Mouse (Mus musculus): ENCODE results near the gene Hs2st1.

Hs2st1 gene

GRCm38 (mm10) chr3:144550659-144551058 lies 19.3 kb downstream of the Hs2st1 start:
- DNase-seq: no peak

GRCm38 (mm10) chr3:144550036-144550435 lies 19.9 kb downstream of the Hs2st1 start:
- no peak for DNase-seq

GRCm38 (mm10) chr3:144548186-144548845 lies 21.7 kb downstream of the Hs2st1 start:
- peak in 1 of 2 experiments; percentile 20 for DNase-seq

- no peak for DNase-seq
Observed at GRCm38 (mm10) chr3:144546490-144546889, 23.5 kb downstream of the Hs2st1 start.

- no peak for DNase-seq
Observed at GRCm38 (mm10) chr3:144545832-144546231, 24.1 kb downstream of the Hs2st1 start.

GRCm38 (mm10) chr3:144545152-144545551 lies 24.8 kb downstream of the Hs2st1 start:
- DNase-seq: no peak

- DNase-seq: no peak
Observed at GRCm38 (mm10) chr3:144541906-144542438, 28.0 kb downstream of the Hs2st1 start.

GRCm38 (mm10) chr3:144540805-144541204 lies 29.2 kb downstream of the Hs2st1 start:
- DNase-seq: no peak

- no peak for DNase-seq
Observed at GRCm38 (mm10) chr3:144539051-144539450, 30.9 kb downstream of the Hs2st1 start.

- DNase-seq: no peak
Observed at GRCm38 (mm10) chr3:144537078-144537855, 32.7 kb downstream of the Hs2st1 start.

- no peak for DNase-seq
Observed at GRCm38 (mm10) chr3:144535056-144535455, 34.9 kb downstream of the Hs2st1 start.

- DNase-seq: peak; percentile 31 to 42
Observed at GRCm38 (mm10) chr3:144531023-144531422, 39.0 kb downstream of the Hs2st1 start.

GRCm38 (mm10) chr3:144527918-144528317 lies 42.1 kb downstream of the Hs2st1 start:
- no peak for DNase-seq

GRCm38 (mm10) chr3:144519581-144520272 lies 50.3 kb downstream of the Hs2st1 start:
- DNase-seq: no peak

GRCm38 (mm10) chr3:144518917-144519316 lies 51.1 kb downstream of the Hs2st1 start:
- DNase-seq: no peak

GRCm38 (mm10) chr3:144515286-144515685 lies 54.7 kb downstream of the Hs2st1 start:
- DNase-seq: no peak

GRCm38 (mm10) chr3:144514122-144514505 lies 55.9 kb downstream of the Hs2st1 start:
- DNase-seq: peak; percentile 35 to 64

GRCm38 (mm10) chr3:144513169-144514121 lies 56.5 kb downstream of the Hs2st1 start:
- DNase-seq: no peak

- no peak for DNase-seq
Observed at GRCm38 (mm10) chr3:144510724-144511123, 59.3 kb downstream of the Hs2st1 start.

GRCm38 (mm10) chr3:144508342-144508741 lies 61.6 kb downstream of the Hs2st1 start:
- no peak for DNase-seq

- DNase-seq: no peak
Observed at GRCm38 (mm10) chr3:144507885-144508284, 62.1 kb downstream of the Hs2st1 start.

- DNase-seq: peak in 1 of 2 experiments; percentile 38
Observed at GRCm38 (mm10) chr3:144506213-144506612, 63.8 kb downstream of the Hs2st1 start.

Measured in kidney, postnatal 36 days (tissue).